Mouse (Mus musculus): Measurements from ENCODE around the gene Enho. TPM values are rescaled to one million over a fixed set of nuclear protein-coding genes. Genes with fewer than 3 reads are reported as not detected.

The Enho gene
- polyA plus RNA-seq, 1 experiment from 2014 or later, result 8.7 TPM

- peaks cover 68% of the 10 kb centered on the region for H3K4me1 ChIP-seq
- H3K4me3 ChIP-seq, result no peak overlapping the region
- no peak overlapping the region for H3K9ac ChIP-seq
- WGBS, result 18% methylated on average over 11 of the region's 11 CpGs
- no peaks in the 10 kb centered on the region for H3K36me3 ChIP-seq
- peak; percentile 21; the same call in 1 of the 2 replicates for ATAC-seq (ENCODE audit: insufficient number of reproducible peaks, low FRiP score, low TSS enrichment, low read depth)
- peaks cover 67% of the 10 kb centered on the region for H3K27me3 ChIP-seq
- no peaks in the 10 kb centered on the region for H3K9me3 ChIP-seq
- H3K4me2 ChIP-seq, result no peak overlapping the region
- no peak overlapping the region for H3K27ac ChIP-seq
These were observed 20.8 kb upstream of the Enho start for GRCm38 (mm10) chr4:41660851-41661430.

GRCm38 (mm10) chr4:41659556-41659955 is 19.4 kb upstream of the Enho start:
- no peak for ATAC-seq (ENCODE audit: insufficient number of reproducible peaks, low FRiP score, low TSS enrichment, low read depth)
- Histone ChIP-seq H3K27me3 (peaks cover 69% of the 10 kb centered on the region), H3K36me3 (no peaks in the 10 kb centered on the region), H3K4me2 (no peak overlapping the region), H3K4me3 (no peak overlapping the region), H3K4me1 (peaks cover 56% of the 10 kb centered on the region), H3K9me3 (no peaks in the 10 kb centered on the region), H3K9ac (no peak overlapping the region), H3K27ac (no peak overlapping the region)
- WGBS, result 28% methylated on average over 13 of the region's 13 CpGs

GRCm38 (mm10) chr4:41658566-41659384 is 18.7 kb upstream of the Enho start:
- H3K36me3 ChIP-seq, result no peaks in the 10 kb centered on the region
- no peak overlapping the region for H3K9ac ChIP-seq
- no peak overlapping the region for H3K4me2 ChIP-seq
- 13% methylated on average over 25 of the region's 25 CpGs for WGBS
- no peaks in the 10 kb centered on the region for H3K9me3 ChIP-seq
- no peak overlapping the region for H3K4me3 ChIP-seq
- peaks cover 68% of the 10 kb centered on the region for H3K27me3 ChIP-seq
- peaks cover 51% of the 10 kb centered on the region for H3K4me1 ChIP-seq
- ATAC-seq (ENCODE audit: insufficient number of reproducible peaks, low FRiP score, low TSS enrichment, low read depth), result no peak
- H3K27ac ChIP-seq, result no peak overlapping the region

- H3K27ac ChIP-seq, result no peak overlapping the region
- H3K9me3 ChIP-seq, result no peaks in the 10 kb centered on the region
- H3K4me3 ChIP-seq, result no peak overlapping the region
- peaks cover 58% of the 10 kb centered on the region for H3K27me3 ChIP-seq
- no peak for ATAC-seq (ENCODE audit: insufficient number of reproducible peaks, low FRiP score, low TSS enrichment, low read depth)
- WGBS, result 63% methylated on average over 2 of the region's 2 CpGs
- H3K4me2 ChIP-seq, result no peak overlapping the region
- H3K9ac ChIP-seq, result no peak overlapping the region
- H3K4me1 ChIP-seq, result peaks cover 25% of the 10 kb centered on the region
- H3K36me3 ChIP-seq, result no peaks in the 10 kb centered on the region
These were observed 15.4 kb upstream of the Enho start for GRCm38 (mm10) chr4:41655525-41655924.

GRCm38 (mm10) chr4:41654217-41654616 is 14.1 kb upstream of the Enho start:
- Histone ChIP-seq H3K4me1 (peaks cover 14% of the 10 kb centered on the region), H3K36me3 (no peaks in the 10 kb centered on the region), H3K4me3 (no peak overlapping the region), H3K9me3 (no peaks in the 10 kb centered on the region), H3K27ac (no peak overlapping the region), H3K4me2 (no peak overlapping the region), H3K9ac (no peak overlapping the region), H3K27me3 (peaks cover 53% of the 10 kb centered on the region)
- ATAC-seq (ENCODE audit: insufficient number of reproducible peaks, low FRiP score, low TSS enrichment, low read depth), result no peak
- WGBS, result 13% methylated on average over 7 of the region's 7 CpGs

GRCm38 (mm10) chr4:41653730-41654129 is 13.6 kb upstream of the Enho start:
- Histone ChIP-seq H3K9ac (no peak overlapping the region), H3K36me3 (no peaks in the 10 kb centered on the region), H3K27ac (no peak overlapping the region), H3K4me2 (no peak overlapping the region), H3K9me3 (no peaks in the 10 kb centered on the region), H3K27me3 (peaks cover 49% of the 10 kb centered on the region), H3K4me1 (peaks cover 10% of the 10 kb centered on the region), H3K4me3 (no peak overlapping the region)
- no peak for ATAC-seq (ENCODE audit: insufficient number of reproducible peaks, low FRiP score, low TSS enrichment, low read depth)
- 57% methylated on average over 6 of the region's 6 CpGs for WGBS

GRCm38 (mm10) chr4:41653296-41653695 is 13.2 kb upstream of the Enho start:
- WGBS, result 45% methylated on average over 6 of the region's 6 CpGs
- no peak overlapping the region for H3K4me3 ChIP-seq
- peaks cover 5% of the 10 kb centered on the region for H3K4me1 ChIP-seq
- no peaks in the 10 kb centered on the region for H3K9me3 ChIP-seq
- H3K27me3 ChIP-seq, result peaks cover 47% of the 10 kb centered on the region
- H3K4me2 ChIP-seq, result no peak overlapping the region
- no peak for ATAC-seq (ENCODE audit: insufficient number of reproducible peaks, low FRiP score, low TSS enrichment, low read depth)
- H3K9ac ChIP-seq, result no peak overlapping the region
- H3K27ac ChIP-seq, result no peak overlapping the region
- H3K36me3 ChIP-seq, result no peaks in the 10 kb centered on the region

- no peaks in the 10 kb centered on the region for H3K4me1 ChIP-seq
- WGBS, result 61% methylated on average over 7 of the region's 7 CpGs
- no peak for ATAC-seq (ENCODE audit: insufficient number of reproducible peaks, low FRiP score, low TSS enrichment, low read depth)
- H3K9ac ChIP-seq, result no peak overlapping the region
- H3K36me3 ChIP-seq, result no peaks in the 10 kb centered on the region
- H3K27me3 ChIP-seq, result peaks cover 10% of the 10 kb centered on the region
- H3K9me3 ChIP-seq, result no peaks in the 10 kb centered on the region
- H3K4me3 ChIP-seq, result no peak overlapping the region
- no peak overlapping the region for H3K27ac ChIP-seq
- H3K4me2 ChIP-seq, result no peak overlapping the region
These were observed 8.5 kb upstream of the Enho start for GRCm38 (mm10) chr4:41648627-41649026.

- Histone ChIP-seq H3K4me3 (no peak overlapping the region), H3K36me3 (no peaks in the 10 kb centered on the region), H3K27me3 (peaks cover 8% of the 10 kb centered on the region; the same call in 1 of the 2 replicates), H3K4me2 (no peak overlapping the region), H3K27ac (no peak overlapping the region), H3K9ac (no peak overlapping the region), H3K4me1 (no peaks in the 10 kb centered on the region), H3K9me3 (no peaks in the 10 kb centered on the region)
- ATAC-seq (ENCODE audit: insufficient number of reproducible peaks, low FRiP score, low TSS enrichment, low read depth), result no peak
- 64% methylated on average over 4 of the region's 4 CpGs for WGBS
These were observed 8.0 kb upstream of the Enho start for GRCm38 (mm10) chr4:41648157-41648556.

GRCm38 (mm10) chr4:41645488-41645887 is 5.4 kb upstream of the Enho start:
- Histone ChIP-seq H3K9me3 (no peaks in the 10 kb centered on the region), H3K9ac (no peak overlapping the region), H3K27me3 (no peaks in the 10 kb centered on the region; the same call in 1 of the 2 replicates), H3K4me3 (no peak overlapping the region), H3K4me2 (no peak overlapping the region), H3K4me1 (0 out of 2 replicates have a peak, but pooled peaks cover under 1% of the 10 kb centered on the region), H3K27ac (no peak overlapping the region), H3K36me3 (no peaks in the 10 kb centered on the region)
- no peak for ATAC-seq (ENCODE audit: insufficient number of reproducible peaks, low FRiP score, low TSS enrichment, low read depth)
- WGBS, result 25% methylated on average over 5 of the region's 5 CpGs

- WGBS, result 72% methylated on average over 6 of the region's 6 CpGs
- Histone ChIP-seq H3K4me2 (no peak overlapping the region), H3K9ac (no peak overlapping the region), H3K27ac (no peak overlapping the region), H3K9me3 (no peaks in the 10 kb centered on the region), H3K4me3 (no peak overlapping the region), H3K36me3 (no peaks in the 10 kb centered on the region), H3K27me3 (peaks cover 24% of the 10 kb centered on the region), H3K4me1 (peaks cover 24% of the 10 kb centered on the region)
- no peak for ATAC-seq (ENCODE audit: insufficient number of reproducible peaks, low FRiP score, low TSS enrichment, low read depth)
These were observed 1.2 kb upstream of the Enho start for GRCm38 (mm10) chr4:41641199-41641822.

- peaks cover 28% of the 10 kb centered on the region for H3K27me3 ChIP-seq
- peak overlapping the region; percentile 86 for H3K4me2 ChIP-seq
- H3K36me3 ChIP-seq, result no peaks in the 10 kb centered on the region
- 14% methylated on average over 10 of the region's 10 CpGs for WGBS
- peaks cover 31% of the 10 kb centered on the region for H3K4me1 ChIP-seq
- H3K9ac ChIP-seq, result peak overlapping the region; percentile 73
- H3K9me3 ChIP-seq, result no peaks in the 10 kb centered on the region
- peak overlapping the region; percentile 59 for H3K4me3 ChIP-seq
- no peak for ATAC-seq (ENCODE audit: insufficient number of reproducible peaks, low FRiP score, low TSS enrichment, low read depth)
- H3K27ac ChIP-seq, result no peak overlapping the region
These were observed 796 bp downstream of the Enho start for GRCm38 (mm10) chr4:41639214-41639841.
